Mouse (Mus musculus): ENCODE measurements around the gene Adam12. TPM values are rescaled to one million over a fixed set of nuclear protein-coding genes. Genes with fewer than 3 reads are reported as not detected.

Adam12 gene
- total RNA-seq, 2 experiments from 2014 or later = 0.31 to 0.78 TPM

- H3K27ac ChIP-seq = no peak overlapping the region
- no peak overlapping the region for H3K4me3 ChIP-seq
- no peak for TF ChIP-seq CTCF (IDR thresholded peaks at IDR 0.05)
- peak; percentile 21 for DNase-seq
- intact Hi-C loops (cut with DNase I) = no loop called here
Observed at GRCm38 (mm10) chr7:134115438-134115837, 116.5 kb downstream of the Adam12 start.

DNA sequence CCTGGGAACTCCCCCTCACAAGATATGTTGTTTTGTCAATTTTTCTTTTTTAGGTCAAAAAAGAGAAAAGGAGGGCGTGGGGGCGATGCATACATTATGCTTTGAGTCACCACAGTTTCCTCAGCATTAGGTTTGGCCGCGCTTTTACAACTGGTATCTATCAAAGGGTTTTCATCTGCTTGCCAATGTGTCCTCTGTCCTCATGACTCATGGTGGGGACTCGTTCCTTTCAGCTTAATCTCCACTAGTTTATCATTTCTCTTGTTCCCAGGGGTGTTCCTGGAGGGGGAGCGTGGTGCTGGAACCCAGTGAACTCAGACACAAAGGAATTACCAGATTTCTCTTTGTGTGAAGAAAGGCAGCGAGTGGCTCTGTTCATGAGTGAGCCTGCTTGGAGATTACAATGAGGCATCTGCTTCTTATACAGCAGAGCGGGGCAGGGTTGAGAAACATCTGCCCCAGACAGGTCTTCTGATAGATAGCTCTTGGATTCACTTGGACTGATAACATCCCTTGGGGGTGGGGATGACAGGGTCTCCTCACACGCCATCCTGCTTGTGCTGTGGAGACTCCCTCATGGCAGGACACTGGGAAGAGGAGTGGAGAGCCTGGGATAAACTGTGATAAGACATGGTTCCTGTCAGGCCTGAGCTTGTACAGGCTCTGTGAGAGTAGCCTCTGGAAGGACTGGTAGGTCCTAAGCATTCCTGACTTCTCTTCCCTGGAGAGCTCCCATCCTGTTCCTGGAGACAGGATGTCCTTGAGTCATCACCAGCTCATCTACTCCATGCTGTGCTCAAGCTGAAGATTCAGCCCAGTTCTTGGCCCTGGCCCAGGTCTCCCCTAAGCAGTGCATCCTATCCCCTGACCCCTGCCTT, 117.4 kb downstream of the Adam12 start:
- no peak for DNase-seq
- no peak overlapping the region for H3K4me3 ChIP-seq
- no peak for TF ChIP-seq CTCF (IDR thresholded peaks at IDR 0.05)
- intact Hi-C loops (cut with DNase I) = no loop called here
- no peak overlapping the region for H3K27ac ChIP-seq

- intact Hi-C loops (cut with DNase I) = no loop called here
- no peak for DNase-seq
- no peak overlapping the region for H3K4me3 ChIP-seq
- no peak overlapping the region for H3K27ac ChIP-seq
- no peak for TF ChIP-seq CTCF (IDR thresholded peaks at IDR 0.05)
Observed at GRCm38 (mm10) chr7:134113829-134114228, 118.1 kb downstream of the Adam12 start.

DNA sequence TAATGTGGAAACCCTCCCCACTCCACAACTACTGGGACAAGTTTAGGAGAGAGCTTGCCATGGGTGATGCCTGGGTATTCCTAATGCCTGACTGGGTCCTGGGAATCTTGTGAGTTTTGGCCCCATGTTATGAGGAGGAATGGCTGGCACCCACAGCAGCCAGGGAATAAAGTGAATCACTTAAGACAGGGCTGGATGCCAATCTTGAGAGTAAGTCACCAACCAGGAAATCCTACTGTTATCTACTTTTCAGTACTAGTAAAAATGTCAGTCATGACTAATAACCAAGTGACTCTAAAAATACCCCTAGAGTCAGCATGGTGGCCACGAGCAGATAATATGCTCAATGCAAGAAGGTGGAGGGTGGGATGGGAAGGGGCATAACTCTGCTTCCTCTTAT, 121.8 kb downstream of the Adam12 start:
- no peak for TF ChIP-seq CTCF (IDR thresholded peaks at IDR 0.05)
- intact Hi-C loops (cut with DNase I) = no loop called here
- H3K4me3 ChIP-seq = no peak overlapping the region
- no peak for DNase-seq
- H3K27ac ChIP-seq = no peak overlapping the region

DNA sequence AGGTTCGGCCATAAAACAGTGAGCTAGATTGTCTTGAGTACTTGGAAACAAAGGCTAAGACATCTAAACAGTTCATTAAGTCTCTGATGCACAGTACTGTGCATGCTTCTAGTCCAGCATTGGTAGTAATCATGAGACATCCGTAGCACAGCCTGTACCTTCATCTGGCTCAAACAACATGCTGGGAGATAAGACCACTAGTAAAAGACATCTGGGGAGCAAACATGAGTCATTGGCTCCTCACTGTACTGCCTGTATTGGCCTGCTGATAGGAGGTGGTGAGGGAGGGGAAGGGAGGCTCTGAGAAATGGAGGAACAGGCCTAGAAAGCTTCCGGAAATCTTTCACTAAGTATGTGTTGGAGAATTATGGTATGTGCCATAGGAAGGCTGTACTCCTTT, 124.1 kb downstream of the Adam12 start:
- DNase-seq = no peak
- Histone ChIP-seq H3K4me3 (no peak overlapping the region), H3K27ac (no peak overlapping the region)
- no peak for TF ChIP-seq CTCF (IDR thresholded peaks at IDR 0.05)
- intact Hi-C loops (cut with DNase I) = no loop called here

GRCm38 (mm10) chr7:134099010-134099409, 132.9 kb downstream of the Adam12 start:
- no peak for DNase-seq
- Histone ChIP-seq H3K4me3 (no peak overlapping the region), H3K27ac (no peak overlapping the region)
- TF ChIP-seq CTCF (IDR thresholded peaks at IDR 0.05) = no peak
- intact Hi-C loops (cut with DNase I) = no loop called here

DNA sequence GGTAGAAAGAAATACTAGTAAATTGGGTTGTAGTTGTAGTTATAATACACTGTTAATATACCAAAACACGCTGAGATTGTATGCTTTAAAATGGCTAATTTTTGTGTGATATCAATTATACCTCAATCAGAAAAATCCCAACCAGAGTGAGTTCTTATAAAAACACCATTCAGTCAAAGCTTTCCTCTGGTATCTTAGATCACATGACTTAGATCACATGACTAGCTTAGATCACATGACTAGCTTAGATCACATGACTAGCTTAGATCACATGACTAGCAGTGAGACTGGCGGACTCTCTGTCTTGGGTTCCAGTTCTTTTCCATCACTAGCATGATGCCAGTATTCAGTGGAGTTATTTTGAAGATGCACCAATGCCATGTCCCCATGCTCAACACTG, 134.1 kb downstream of the Adam12 start:
- TF ChIP-seq CTCF (IDR thresholded peaks at IDR 0.05) = no peak
- H3K27ac ChIP-seq = no peak overlapping the region
- no peak for DNase-seq
- intact Hi-C loops (cut with DNase I) = no loop called here
- H3K4me3 ChIP-seq = no peak overlapping the region

GRCm38 (mm10) chr7:134093871-134094270, 138.1 kb downstream of the Adam12 start:
- H3K27ac ChIP-seq = no peak overlapping the region
- DNase-seq = no peak
- intact Hi-C loops (cut with DNase I) = no loop called here
- H3K4me3 ChIP-seq = no peak overlapping the region
- TF ChIP-seq CTCF (IDR thresholded peaks at IDR 0.05) = no peak

GRCm38 (mm10) chr7:134090764-134091163, 141.2 kb downstream of the Adam12 start:
- TF ChIP-seq CTCF (IDR thresholded peaks at IDR 0.05) = no peak
- H3K4me3 ChIP-seq = no peak overlapping the region
- intact Hi-C loops (cut with DNase I) = no loop called here
- H3K27ac ChIP-seq = no peak overlapping the region
- no peak for DNase-seq

GRCm38 (mm10) chr7:134090256-134090655, 141.7 kb downstream of the Adam12 start:
- no peak overlapping the region for H3K4me3 ChIP-seq
- intact Hi-C loops (cut with DNase I) = no loop called here

GRCm38 (mm10) chr7:134088548-134089347, 143.2 kb downstream of the Adam12 start:
- intact Hi-C loops (cut with DNase I) = no loop called here
- no peak overlapping the region for H3K4me3 ChIP-seq
- no peak for DNase-seq
- no peak for TF ChIP-seq CTCF (IDR thresholded peaks at IDR 0.05)
- no peak overlapping the region for H3K27ac ChIP-seq

More at GRCm38 (mm10) chr7:134090256-134090655, 141.7 kb downstream of the Adam12 start:
- no peak for TF ChIP-seq CTCF (IDR thresholded peaks at IDR 0.05)
- H3K27ac ChIP-seq = no peak overlapping the region
- no peak for DNase-seq

GRCm38 (mm10) chr7:134085396-134085795, 146.6 kb downstream of the Adam12 start:
- TF ChIP-seq CTCF (IDR thresholded peaks at IDR 0.05) = no peak
- intact Hi-C loops (cut with DNase I) = no loop called here
- DNase-seq = no peak
- no peak overlapping the region for H3K27ac ChIP-seq
- no peak overlapping the region for H3K4me3 ChIP-seq

DNA sequence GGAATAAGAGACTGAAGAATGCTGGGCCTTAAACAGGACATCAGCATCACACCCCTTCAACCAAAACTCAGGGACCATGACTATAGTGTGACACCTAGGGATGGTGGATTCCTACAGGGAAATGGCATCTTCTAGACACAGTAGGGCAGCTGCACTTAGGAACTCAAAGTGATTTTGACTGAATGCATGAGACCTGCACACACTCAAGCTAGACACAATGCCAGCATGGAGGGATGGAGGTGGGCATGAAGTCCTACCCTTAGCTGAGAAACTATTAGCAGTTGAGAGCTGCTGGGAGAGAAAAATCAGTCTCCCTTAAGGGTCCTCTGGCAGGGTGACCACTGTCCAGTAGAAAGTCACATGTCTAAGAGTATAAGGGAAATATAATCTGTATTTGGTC, 147.0 kb downstream of the Adam12 start:
- intact Hi-C loops (cut with DNase I) = no loop called here
- TF ChIP-seq CTCF (IDR thresholded peaks at IDR 0.05) = no peak
- no peak overlapping the region for H3K27ac ChIP-seq
- no peak overlapping the region for H3K4me3 ChIP-seq
- DNase-seq = no peak
